Mouse (Mus musculus): ENCODE results near the gene Znrf4. TPM values are rescaled to one million over a fixed set of nuclear protein-coding genes. Genes with fewer than 3 reads are reported as not detected.
"Not testable (repeated sequence)": the region's sequence is repeated elsewhere in the genome, so short reads cannot be mapped to it uniquely, and the experiment has no call there.

Gene Znrf4
- total RNA-seq, 2 experiments from 2014 or later, result not detected

DNA sequence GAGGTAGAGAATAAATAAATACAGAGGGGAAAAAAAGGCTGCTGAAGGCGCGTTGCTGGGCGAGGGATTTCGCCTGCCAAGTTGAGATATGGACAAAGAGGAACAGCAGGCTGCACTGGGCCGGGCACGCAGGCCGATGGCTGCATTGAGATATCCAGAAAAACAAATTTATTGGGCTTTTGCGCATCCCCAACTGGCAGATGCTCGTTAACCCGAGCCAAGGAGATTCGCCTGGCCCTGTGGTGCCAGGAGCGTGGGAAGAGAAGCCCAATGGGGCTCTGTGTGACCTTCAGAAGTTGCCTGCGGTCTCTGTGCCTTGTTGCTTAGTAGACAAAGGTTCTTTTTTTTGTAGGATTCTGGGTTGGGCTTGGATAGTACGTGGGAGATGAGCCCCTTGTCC lies 24.0 kb upstream of the Znrf4 start:
- DNase-seq (ENCODE audit: low spot score in 2 of 2), result no peak

DNA sequence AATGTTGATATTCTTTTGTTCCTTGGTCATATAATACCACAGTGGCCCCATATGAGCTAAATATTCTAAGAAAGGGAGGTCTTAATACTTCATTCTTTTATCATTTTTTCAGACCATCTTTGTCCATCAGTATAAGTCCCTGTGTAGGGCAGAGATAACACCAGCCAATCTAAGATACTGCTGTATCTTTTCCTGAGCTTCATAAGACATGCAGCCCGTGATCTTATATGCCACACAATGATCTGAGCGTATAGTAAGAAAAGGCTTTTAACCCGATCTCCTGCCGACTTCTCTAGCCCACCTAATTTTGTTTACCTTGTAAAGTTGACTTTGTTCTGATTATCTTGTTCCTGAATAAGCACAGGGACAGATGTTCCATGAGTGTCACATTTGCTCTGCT lies 12.7 kb upstream of the Znrf4 start:
- DNase-seq (ENCODE audit: low spot score in 2 of 2), result no peak

DNA sequence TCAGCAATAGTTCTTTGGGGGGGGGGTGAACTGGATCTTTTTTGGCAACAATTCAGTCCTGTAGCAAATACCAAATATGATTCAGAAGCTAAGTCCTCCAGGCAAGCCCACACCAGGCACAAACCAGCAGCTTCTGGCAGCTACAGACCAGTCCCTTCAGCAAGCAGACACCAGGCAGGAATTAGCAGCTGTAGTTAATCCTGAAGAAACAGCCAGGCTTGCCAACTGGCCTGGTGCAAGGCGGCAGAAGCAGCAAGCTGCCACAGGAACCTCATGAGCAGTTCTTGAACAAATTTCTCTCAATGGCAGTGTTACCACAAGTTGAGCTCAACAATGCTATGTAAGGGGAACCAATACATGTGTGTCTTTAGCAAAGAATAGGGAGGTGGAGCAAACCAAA lies 10.5 kb upstream of the Znrf4 start:
- DNase-seq (ENCODE audit: low spot score in 2 of 2), result no peak

DNA sequence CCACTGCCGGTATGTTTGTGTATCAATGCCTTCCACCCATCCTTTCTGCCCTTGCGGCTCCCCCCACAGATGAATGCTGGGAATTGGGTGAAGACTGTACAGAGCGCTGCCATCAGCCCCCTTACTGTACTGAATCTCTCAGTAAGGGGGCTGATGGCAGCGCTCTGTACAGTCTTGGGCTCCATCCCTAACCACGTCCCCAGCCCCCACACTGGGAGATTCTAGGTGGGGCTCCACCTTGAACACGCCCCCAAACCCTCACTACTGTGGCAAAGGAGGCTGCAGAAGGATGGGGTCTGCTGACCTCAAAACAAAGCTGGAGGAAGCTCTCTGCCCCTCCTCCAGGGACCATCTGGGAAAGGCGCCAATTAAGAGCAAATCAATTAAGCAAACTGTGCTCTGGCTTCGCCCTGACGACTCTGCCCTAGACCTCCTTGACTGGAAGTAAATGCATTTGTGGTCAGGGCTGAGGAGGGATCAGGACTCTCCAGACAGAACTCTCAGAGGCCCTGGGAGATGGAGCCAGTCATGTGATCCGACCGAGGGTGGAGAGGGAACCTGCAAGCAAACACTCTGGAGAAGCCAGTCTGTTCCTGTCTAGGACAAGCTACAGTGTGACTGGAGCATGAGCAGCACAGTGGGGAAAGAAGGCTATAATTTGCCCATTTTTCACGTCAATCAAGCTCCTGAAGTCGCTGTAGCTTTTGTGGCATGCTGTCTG lies 3.6 kb upstream of the Znrf4 start:
- DNase-seq (ENCODE audit: low spot score in 2 of 2), result no peak

DNA sequence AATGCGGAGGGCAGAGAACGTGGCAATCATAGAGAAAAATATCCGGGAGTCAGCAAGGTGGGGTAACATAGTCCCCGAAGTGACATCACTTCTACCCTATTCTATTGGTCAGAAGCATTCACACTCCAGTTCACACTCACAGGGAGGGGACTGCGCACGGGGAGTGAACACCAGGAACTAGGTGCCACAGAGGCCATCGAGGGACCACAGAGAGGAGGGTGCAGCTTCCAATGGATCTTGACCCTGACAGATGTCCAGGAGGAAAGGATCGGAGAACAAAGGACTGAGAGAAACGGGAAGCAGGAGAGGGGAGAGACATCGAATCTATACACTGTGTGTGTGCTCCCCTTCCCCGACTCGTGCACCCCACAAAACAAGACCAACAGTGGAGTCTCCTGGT lies 2.7 kb upstream of the Znrf4 start:
- no peak for DNase-seq (ENCODE audit: low spot score in 2 of 2)

DNA sequence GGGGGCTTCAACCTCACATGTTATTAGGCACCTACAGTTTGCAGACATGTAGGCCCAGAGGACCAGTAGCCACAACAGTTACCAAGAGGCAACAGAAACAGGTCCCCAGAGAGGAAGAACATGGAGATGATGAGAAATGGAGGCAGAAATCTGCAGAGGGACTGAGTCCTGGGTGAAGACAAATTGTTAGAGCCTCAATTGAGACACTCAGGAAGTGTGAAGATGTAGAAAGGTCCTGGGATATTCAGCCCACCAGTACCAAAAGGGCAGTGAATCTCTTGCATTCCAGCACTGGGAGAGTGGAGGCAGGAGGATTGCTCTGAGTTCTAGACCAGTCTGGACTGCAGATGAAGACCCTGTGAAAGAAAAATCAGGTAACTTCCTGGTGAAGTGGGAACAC lies 2.1 kb upstream of the Znrf4 start:
- no peak for DNase-seq (ENCODE audit: low spot score in 2 of 2)

DNA sequence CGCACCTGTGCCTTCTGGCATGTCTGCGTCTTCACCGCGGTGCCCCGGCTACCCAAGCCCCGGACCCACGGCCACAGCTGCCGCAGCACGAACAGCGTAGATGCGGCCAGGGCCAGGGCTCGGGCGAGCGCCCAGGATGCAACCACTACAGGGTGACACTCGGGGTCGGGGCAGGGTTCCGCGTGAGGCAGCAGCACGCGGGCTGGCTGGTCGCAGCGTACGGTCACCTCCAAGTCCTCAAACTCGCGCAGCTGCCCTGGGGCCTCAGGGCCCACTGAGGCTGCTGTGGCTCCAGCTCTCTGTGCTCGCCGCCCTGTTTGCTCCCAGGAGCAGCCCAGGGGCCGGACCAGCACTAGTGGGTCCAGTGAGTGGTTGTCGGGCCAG lies 532 bp downstream of the Znrf4 start:
- DNase-seq (ENCODE audit: low spot score in 2 of 2), result no peak

DNA sequence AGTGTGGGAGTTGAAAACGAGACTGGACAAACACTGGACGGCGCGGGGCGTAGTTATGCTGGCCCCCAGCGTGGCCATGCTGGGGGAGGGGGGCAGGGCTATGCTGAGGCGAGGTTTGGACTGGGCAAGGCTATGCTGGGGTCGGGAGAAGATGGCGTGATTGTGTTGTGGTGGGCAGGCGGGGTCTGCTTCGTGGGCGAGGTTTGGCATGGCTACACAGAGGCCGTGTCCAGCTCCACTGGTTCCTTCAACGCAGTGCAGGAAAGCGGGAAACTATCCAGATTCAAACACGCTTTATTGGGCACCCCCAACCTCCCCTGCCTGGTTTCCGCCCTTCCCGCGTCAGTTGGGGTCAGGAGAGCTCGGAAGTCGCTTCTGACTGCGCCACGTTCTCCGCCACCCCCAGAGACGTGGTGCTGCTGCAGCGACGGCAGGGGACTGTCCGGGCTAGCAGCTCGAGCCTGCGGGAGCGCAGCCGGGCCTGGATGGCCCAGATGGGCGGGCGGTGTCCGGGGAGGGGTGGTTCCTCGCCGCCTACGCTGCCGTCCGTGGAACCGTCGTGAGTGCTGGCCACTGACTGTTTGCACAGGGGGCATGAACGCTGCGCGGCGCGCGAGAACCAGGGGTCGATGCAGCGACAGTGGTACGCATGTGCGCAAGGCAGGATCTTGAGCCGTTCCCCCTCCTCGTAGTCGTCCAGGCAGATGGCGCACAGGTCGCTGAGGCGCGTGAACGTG lies 1.1 kb downstream of the Znrf4 start:
- no peak for DNase-seq (ENCODE audit: low spot score in 2 of 2)

DNA sequence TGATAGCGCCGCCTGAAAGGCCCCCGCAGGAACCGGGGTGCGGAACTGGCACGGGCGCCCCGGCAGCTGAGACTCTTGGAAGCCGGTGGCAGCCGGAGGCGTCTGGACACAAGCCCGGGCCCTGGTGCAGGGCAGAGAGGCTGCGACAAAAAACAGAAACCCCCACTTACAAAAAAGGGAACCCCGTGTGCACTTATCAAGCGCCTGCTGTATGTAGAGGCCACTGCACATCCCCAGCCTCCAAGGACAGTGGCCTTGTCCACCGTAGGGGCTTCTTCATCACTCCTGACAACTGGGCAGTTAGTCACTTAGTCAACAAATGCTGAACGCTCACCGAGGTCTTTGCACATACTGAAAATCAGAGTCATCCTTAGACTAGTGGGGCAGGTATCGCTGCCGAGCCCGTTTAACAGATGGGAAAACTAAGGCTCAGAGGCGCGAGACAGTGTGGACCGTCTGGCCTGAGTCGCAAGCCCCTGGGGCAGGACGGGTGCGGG lies 1.7 kb downstream of the Znrf4 start:
- peak; percentile 45 to 49 for DNase-seq (ENCODE audit: low spot score in 2 of 2)

DNA sequence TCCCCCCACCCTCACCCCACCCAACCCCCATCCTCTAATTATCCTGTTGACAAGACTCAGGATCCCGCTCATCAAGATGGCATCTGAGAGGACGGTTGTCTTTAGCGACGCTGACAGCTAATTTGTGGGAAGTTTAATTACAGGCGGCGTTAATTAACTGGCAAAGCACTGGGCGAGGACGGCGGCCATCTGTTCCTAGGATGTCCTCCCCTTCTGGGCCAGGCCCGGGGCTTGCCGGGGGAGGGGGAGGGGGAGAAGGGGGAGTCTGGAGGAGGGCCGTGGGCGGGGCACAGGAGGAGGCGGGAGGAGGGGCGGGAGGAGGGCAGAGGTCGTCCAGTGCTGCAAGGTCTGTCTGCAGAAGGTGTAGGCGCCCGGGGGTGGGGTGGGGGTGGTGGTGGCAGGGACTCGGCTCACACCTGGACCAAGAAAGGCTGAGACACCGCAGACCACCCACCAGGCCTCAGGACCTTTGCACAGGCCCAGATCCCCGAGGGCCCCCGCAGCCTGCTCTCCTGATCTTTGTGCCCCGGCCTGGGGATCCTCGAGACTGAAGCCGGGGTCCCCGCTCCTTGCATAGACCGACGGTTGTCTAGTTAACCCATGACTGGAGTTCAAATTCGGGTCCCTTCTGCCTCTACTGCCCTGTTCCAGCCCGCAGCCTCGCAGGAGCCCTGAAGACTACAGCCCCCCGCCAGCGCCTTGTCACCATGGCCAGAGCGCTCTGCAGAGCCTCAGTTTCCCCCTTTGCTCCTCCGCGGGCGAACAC lies 2.3 kb downstream of the Znrf4 start:
- no peak for DNase-seq (ENCODE audit: low spot score in 2 of 2)

DNA sequence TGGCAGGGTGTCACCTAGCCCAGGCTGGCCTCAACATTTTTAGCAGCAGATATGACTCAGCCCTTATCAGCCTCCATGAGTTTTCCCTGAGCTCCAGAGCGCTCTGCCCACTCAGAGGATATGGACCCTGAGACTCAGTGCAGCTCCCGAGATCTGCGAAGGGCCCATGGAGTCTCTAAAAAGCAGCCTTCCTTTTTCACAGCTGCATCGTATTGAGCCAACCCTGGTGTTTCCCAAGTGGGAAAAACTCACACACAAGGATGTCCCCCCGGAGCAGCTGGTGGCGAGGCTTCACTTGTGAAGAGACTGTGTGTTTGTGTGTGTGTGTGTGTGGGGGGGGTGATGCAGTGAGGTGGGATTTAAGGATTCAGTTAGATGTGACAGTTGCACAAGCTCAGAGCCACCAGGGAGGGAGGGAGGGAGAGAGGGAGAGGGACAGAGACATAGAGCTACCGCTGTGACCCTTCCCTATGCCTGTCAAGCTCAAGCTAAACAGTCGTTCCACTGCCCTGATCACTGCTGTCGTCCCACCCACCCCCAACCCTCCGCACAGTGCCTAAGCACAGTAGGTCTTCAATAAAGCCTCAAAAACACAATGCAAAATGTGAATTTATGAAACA lies 3.1 kb downstream of the Znrf4 start:
- no peak for DNase-seq (ENCODE audit: low spot score in 2 of 2)

DNA sequence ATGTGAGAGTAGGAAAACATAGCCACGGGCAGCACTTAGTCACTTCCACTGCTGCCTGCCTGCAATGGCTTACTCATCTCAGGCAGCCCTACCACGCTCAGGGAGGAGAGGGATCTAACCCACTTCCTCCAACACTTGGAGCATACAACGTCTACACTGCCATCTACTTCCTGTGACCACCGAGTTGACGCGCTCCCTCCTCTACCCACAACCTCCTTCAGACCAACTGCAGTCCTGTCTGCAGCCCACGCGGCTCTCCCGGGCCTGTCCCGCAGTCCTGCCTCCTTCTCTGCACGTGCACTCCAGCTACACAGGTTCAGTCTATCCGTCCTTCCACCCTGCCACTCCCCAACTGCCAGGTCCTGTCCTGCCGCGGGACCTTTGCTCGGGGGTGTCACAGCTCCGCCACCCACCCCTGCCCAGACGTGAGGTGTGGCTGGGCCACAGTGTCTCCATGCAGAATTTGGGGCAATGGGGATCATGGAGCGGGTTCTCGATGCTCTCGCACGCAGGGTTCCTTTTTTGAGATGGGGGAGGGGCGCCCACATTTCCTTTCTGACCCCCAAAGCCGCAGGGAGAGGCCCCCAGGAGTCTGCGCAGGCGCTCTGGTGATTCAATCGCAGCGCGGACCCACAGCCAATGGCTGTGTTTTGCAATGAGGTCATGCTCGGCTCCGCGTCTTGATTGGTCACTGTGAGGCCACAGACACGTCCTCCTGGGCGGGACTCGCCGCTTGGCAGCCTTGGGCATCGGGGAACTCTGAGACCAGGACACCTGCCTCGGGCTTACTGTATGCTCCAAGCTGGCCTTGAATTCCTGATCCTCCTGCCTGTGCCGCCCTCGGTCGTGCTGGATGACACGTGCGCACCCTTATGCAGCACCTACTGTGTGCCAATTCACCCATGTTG lies 4.8 kb downstream of the Znrf4 start:
- DNase-seq (ENCODE audit: low spot score in 2 of 2), result peak; percentile 94 to 97

DNA sequence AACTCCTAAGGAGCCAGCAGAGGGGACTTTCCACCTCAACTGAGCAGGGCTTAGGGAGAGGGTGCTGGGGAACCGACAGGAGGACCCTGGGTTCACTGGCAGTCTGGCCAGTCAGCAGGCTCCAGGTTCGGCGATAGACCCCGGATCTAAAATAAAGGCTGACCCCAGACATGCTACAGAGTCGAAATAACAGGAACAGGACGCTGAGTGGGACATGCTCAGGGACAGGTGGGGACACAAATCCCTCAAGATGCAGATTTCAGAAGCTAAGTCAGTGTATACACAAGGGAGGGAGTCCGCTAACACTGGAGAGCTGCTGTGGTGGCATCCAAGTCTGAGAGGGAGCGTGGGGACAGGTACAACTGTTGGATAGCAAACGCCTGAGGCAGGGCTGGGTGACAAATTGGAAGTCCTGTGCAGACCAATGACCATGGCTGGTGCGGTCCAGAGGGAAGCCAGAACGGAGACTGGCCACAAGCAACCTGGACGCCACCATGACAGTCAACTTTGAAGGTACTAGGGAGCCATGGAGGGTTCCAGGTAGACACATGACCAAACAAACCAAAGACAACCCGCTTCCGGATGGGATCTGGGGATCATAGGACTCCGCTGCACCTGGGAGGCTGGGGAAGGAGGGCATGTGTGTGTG lies 5.7 kb downstream of the Znrf4 start:
- no peak for DNase-seq (ENCODE audit: low spot score in 2 of 2)

DNA sequence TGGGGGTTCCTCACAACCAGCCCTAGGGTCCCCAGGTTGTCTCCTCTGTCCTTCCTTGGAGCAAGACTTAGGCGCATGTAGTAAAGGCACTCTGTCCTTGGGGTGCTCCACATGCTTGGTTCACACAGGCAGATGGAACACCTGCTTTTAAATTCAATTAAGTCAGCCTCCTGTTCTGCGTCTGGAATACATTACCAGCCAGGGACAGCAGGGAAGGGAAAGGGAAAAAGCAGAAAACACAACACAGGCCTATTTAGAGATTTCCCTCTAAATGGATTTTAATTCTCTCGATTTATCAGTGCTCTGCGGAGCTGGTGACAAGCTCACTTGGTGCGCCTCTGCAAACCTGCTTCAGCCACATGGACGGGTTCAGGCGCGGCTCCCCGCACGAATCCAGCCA lies 6.8 kb downstream of the Znrf4 start:
- DNase-seq (ENCODE audit: low spot score in 2 of 2), result no peak

DNA sequence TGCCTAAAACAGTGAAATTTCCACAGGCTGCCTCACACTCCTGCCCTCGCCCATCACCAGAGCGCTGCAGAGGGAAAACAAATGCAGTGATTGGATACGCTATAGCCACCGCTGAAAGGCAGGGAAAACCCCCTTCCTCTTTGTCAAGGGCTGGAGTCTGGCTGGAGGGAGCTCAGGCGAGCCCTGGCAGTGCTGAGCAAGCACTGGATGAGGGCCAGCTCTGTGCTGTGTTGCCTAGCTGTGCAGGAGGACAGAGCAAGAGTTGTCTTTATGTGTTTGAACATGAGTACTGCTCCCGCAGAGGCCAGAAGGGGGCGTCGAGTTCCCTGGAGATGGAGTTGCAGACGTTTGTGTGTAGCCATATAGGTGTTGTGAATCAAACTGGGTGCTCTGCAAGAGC lies 9.7 kb downstream of the Znrf4 start:
- peak; percentile 64 to 76 for DNase-seq (ENCODE audit: low spot score in 2 of 2)

DNA sequence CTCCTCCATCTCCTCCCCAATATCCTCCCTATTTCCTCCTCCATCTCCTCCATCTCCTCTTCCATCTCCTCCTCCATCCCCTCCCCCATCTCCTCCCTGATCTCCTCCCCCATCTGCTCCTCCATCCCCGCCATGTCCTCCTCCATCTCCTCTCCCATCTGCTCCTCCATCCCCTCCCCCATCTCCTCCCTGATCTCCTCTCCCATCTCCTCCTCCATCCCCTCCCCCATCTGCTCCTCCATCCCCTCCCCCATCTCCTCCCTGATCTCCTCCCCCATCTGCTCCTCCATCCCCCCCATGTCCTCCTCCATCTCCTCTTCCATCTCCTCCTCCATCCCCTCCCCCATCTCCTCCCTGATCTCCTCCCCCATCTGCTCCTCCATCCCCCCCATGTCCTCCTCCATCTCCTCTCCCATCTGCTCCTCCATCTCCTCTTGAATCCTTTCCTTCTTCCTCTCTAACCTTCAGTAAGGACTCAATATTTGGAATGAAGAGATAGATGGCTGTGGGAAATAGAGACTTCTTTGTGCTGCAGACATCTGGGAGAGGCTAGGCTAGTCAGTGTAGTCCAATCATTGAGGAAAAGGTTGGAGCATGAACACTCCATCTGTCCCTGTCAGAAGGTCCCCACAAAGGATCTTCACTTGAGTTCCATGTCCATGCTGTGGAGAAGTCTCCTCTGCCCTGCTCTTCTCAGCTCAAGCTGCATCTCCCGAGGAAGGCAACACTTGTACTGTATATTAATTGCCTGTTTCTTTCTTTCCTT lies 10.4 kb downstream of the Znrf4 start:
- not testable (repeated sequence) for DNase-seq (ENCODE audit: low spot score in 2 of 2)

DNA sequence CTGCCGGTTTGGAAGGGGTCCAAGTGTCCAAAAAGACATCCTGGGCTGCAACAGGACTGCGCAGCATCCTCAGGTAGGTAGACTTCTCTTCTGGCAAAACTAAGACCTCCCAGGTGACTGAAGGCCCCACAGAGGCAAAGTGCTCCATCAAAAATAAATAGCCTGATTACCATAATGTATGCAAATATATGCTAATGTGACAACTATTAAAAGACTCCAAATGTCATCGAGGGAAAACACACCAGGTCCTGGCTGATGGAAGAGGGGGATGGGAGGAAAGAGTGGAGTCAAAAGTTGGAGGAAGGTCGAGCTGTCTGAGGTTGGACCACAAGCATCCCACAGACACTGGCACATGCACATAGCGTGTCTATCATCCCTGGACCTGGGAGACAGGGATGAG lies 13.0 kb downstream of the Znrf4 start:
- DNase-seq (ENCODE audit: low spot score in 2 of 2), result no peak

DNA sequence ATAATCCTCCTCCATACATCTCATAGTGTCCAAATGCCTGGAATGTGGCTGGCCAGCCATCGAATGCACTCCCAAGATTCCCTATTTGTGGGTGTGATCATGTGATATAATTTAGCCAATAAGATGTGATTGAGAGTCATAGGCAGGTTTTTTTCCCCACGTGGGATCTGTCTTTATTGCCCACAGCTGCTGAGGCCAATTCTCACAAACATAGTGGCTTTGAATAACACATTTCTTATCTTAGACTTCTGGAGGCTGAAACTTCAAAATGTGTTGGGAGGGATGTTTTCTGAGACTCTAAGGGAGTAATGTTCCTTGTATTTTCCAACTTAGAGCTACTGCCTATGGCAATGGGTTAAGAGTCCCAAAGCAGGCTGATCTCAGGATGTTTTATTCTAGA lies 17.8 kb downstream of the Znrf4 start:
- DNase-seq (ENCODE audit: low spot score in 2 of 2), result peak in 1 of 2 experiments; percentile 47

DNA sequence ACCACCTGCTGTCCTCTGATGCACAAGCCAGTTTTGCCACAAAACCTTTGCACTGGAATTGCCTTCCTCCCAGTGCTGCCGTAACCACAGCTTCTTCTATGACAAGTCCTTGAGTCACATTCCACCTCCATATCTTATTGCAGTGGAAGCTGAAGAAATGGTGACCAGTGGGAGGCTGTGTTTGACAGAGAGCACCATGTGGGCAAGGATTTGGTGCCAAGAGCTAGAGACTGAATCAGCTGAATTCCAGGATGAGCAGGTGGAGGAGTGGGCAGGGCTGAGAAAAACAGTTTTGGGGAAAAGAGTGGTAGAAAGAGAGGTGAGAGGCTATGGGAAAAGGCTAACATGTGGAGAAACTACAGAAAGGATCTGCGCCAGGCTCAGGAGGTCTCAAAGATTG lies 18.4 kb downstream of the Znrf4 start:
- DNase-seq (ENCODE audit: low spot score in 2 of 2), result peak; percentile 78 to 89

Data from left cerebral cortex, adult 18-20 months (tissue).